Mouse (Mus musculus) hindlimb bud, embryonic 11.5 days (tissue): Measurements from ENCODE around the gene Dag1.
"Not testable (repeated sequence)": the region's sequence is repeated elsewhere in the genome, so short reads cannot be mapped to it uniquely, and the experiment has no call there.

Source experiments
- DNase-seq: peaks from one replicate; pipeline ENCODE4 v3.0.0-alpha.2; 2012; ENCODE audit warnings: low read depth, low spot score; ENCODE audit errors: extremely low spot score

Gene Dag1

GRCm38 (mm10) chr9:108263690-108264190, at the start of gene Dag1:
TSS of gene Dag1 (minus strand) at chr9:108263958.
- DNase-seq = peak; percentile 79

- DNase-seq = no peak
These were observed 44.4 kb upstream of the Dag1 start for GRCm38 (mm10) chr9:108308141-108308540.

- no peak for DNase-seq
These were observed 43.5 kb upstream of the Dag1 start for GRCm38 (mm10) chr9:108307021-108307807.

GRCm38 (mm10) chr9:108306571-108306980, 42.8 kb upstream of the Dag1 start:
- DNase-seq = no peak

GRCm38 (mm10) chr9:108305629-108306520, 42.1 kb upstream of the Dag1 start, which contains the start of the genes Rhoa and Tcta:
TSS of gene Rhoa (plus strand) at chr9:108306129.
TSS of gene Tcta (minus strand) at chr9:108306160.
- peak; percentile 99 for DNase-seq

GRCm38 (mm10) chr9:108305170-108305569, 41.4 kb upstream of the Dag1 start:
- DNase-seq = no peak

- no peak for DNase-seq
These were observed 41.0 kb upstream of the Dag1 start for GRCm38 (mm10) chr9:108304716-108305115.

- no peak for DNase-seq
These were observed 38.1 kb upstream of the Dag1 start for GRCm38 (mm10) chr9:108301853-108302252.

- no peak for DNase-seq
These were observed 32.9 kb upstream of the Dag1 start, which contains the start of gene Amt for GRCm38 (mm10) chr9:108296453-108297355. TSS of gene Amt (plus strand) at chr9:108296853.

GRCm38 (mm10) chr9:108290773-108291172, 27.0 kb upstream of the Dag1 start:
- DNase-seq = no peak

GRCm38 (mm10) chr9:108290016-108290750, 26.4 kb upstream of the Dag1 start, which contains the start of gene Nicn1:
TSS of gene Nicn1 (plus strand) at chr9:108290429.
- DNase-seq = peak; percentile 92

GRCm38 (mm10) chr9:108289347-108289746, 25.6 kb upstream of the Dag1 start:
- no peak for DNase-seq

GRCm38 (mm10) chr9:108287526-108288238, 23.9 kb upstream of the Dag1 start:
- DNase-seq = not testable (repeated sequence)

- no peak for DNase-seq
These were observed 20.7 kb upstream of the Dag1 start for GRCm38 (mm10) chr9:108284410-108284809.

- DNase-seq = no peak
These were observed 16.5 kb upstream of the Dag1 start for GRCm38 (mm10) chr9:108280071-108280828.

GRCm38 (mm10) chr9:108278697-108279450, 15.1 kb upstream of the Dag1 start:
- DNase-seq = no peak

- no peak for DNase-seq
These were observed 11.5 kb upstream of the Dag1 start for GRCm38 (mm10) chr9:108275331-108275659.
